Mouse (Mus musculus) left cerebral cortex, adult 8-10 months (tissue): ENCODE data around the gene Syt1. TPM values are rescaled to one million over a fixed set of nuclear protein-coding genes. Genes with fewer than 3 reads are reported as not detected.

Experiments
- DNase-seq, 2 experiments: peaks; one replicate each; pipeline ENCODE4 v3.0.0; 2022; ENCODE audit warnings: low spot score in 2 of 2
- total RNA-seq, 4 experiments: library from RNA; stranded (reverse); gene quantifications; 2 replicates each; pipeline ENCODE4 v1.2.4; 2022

The Syt1 gene
- total RNA-seq, 4 experiments from 2014 or later, result 1,019 to 1,236 (median 1,126) TPM

GRCm38 (mm10) chr10:108652831-108653230 lies 358.0 kb downstream of the Syt1 start:
- DNase-seq, result no peak

- DNase-seq, result no peak
Observed at GRCm38 (mm10) chr10:108652066-108652465, 358.7 kb downstream of the Syt1 start.

- no peak for DNase-seq
Observed at GRCm38 (mm10) chr10:108649174-108649573, 361.6 kb downstream of the Syt1 start.

DNA sequence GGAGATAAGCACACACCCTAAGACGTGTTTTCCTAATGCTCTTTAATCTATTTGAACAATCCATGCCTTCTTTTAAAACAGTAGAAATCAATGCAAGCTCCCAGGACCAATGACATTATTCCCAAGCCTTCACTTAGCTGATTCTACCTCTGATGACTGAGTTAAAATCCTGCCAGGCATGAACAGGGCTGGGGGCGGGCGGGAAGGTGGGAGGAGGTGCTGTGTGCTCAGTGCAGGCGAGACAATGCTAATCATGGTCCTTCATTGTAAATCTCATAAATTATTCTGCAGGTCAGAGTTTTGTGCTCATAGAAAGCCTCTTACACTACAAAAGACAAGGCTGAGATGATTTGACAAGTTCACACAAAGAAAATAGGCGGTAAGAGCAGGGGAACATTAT lies 366.9 kb downstream of the Syt1 start:
- DNase-seq, result no peak

DNA sequence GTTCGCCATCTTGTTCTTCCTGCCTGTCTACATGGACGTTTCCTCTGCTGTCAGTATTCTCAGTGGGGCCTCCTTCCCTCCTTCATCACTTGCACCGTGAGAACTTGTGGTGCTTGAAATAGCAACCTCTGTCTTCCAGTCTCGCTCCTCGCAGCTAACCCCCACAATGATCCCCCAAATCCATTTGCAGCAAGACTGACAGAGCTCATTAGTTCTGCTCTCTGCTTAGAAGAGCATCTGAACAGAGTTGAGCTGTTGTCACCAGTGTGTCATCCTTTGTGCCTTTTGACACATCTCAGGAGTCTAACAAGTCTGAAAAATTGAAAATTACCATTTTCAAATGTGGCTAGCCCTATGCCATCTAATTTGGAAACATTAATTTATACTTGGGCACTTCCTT lies 372.7 kb downstream of the Syt1 start:
- no peak for DNase-seq

GRCm38 (mm10) chr10:108636086-108636485 lies 374.7 kb downstream of the Syt1 start:
- DNase-seq, result no peak

GRCm38 (mm10) chr10:108635616-108636015 lies 375.2 kb downstream of the Syt1 start:
- no peak for DNase-seq

DNA sequence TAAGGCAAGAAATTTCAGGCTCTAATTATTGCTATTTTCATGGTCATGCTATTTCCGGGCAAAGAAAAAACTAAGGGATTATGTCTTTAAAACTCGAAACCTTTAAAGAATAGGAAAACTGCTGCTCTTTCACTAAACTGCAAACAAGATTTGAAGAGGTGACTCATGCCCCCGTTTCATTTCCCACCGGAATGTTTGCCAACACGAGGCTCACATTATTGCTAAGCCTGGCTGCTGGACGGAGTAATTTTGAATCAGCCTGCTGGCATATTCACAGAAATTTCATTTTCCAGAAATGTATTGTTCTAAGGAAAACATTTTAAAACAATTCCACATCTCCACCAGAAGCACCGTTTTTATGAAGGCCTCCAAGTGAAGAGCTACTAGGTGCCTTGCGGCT lies 379.9 kb downstream of the Syt1 start:
- no peak for DNase-seq

GRCm38 (mm10) chr10:108626404-108626803 lies 384.4 kb downstream of the Syt1 start:
- DNase-seq, result no peak

DNA sequence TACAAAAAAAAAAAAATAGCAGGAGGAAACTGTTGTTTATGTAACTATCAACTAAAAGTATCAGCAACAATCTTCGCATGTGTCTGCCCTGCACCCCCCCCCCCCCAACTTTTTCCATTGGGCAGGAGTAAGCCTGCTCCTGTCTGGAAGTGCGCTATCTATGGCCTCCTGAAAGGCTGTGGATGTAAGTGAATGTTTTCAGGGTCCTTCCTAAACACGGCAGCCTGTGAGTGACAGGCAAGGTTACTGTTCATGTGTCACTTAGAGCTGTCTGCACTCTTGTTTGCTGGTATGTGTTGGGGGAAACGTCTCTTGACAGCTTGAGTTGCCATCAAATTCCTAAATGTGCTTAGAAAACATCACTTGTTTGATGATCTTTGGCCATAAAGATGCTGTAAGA lies 387.8 kb downstream of the Syt1 start:
- no peak for DNase-seq

GRCm38 (mm10) chr10:108619861-108620260 lies 390.9 kb downstream of the Syt1 start:
- no peak for DNase-seq

DNA sequence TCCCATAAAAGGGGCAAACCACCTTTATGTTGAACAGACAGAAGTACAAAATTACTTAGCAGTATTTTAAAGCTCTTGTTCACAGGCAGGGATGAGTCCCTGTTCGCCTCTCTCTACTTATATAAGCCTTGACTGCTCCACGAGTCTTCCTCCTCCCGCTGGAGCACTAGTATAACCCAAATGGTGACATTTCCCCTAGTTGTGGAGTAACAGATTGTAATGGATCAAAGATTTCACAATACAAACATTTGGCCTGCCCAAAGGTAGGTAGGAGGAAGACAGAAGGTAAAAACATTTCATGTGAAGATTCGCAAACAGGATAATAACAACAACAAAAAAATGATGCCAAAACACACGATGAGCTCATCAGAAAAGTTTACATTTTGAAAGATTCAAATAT lies 391.6 kb downstream of the Syt1 start:
- no peak for DNase-seq

GRCm38 (mm10) chr10:108610057-108610644 lies 400.6 kb downstream of the Syt1 start:
- no peak for DNase-seq

DNA sequence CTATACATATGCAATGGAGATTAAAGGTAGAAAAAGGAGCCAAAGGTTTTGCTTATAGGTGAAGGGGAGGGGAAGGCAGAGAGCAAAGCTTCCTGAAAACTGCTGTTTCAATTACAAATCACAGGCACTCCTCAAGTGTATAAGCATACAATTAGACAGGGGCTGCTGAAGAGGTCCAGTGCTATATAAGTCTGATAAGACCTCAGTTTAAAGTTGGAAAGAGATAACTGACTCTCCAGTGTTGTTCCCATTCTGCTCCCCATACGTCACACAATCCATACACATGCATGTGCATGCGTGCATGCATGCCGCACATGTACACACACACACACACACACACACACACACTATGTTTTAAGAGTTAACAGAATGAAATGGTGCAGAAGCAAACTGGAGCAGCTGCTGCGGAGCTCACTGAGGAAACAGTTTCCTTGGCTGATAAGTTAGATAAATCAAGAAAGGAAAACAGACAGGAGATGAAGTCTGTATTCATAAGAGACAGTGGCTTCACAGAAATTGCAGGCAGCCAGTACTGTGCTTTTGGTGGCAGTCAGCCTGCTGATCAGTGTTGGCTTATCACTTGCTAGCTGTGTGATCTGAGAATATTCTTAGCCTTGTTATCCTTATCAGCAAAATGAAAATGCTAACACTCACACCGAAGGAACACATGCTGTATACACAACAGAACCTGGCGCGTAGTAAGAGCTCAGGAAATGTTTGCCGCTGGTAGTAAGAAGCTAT lies 408.9 kb downstream of the Syt1 start:
- no peak for DNase-seq

DNA sequence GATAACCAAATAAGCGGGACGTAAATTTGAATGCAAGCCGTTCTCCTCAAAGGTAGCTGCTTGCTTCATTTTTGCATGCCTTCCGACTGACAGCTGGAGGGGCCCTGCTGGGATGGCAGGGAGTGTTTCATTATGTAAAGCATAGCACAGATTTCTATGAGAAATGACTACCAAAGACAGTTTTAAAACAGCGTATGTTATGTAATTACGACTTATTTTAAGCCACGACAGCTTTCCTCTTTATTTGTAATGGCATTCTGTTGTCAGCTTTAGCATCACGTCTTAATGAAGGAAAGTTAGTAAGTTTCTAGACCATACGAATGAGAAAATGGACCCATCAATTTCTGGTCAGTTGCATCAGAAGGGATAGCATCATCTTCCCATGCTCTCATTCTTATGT lies 410.1 kb downstream of the Syt1 start:
- DNase-seq, result peak in 1 of 2 experiments; percentile 64

DNA sequence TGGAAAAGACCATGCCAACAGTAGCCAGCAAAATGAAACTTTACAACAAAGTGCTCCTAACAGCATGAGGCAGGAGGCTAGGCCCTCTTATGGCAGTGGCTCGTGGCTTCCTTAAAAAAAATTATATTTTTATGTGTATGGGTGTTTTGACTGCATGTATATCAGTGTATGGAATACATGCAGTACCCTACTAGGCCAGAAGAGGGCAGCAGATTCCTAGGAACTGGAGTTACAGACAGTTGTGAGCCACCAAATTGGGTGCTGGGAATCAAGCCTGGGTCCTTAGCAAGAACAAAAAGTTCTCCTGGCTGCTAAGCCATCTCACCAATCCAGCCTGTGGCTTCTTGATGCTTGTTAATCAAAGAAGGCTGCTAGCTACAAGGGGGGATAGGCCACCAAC lies 413.4 kb downstream of the Syt1 start:
- DNase-seq, result no peak

GRCm38 (mm10) chr10:108596162-108596927 lies 414.4 kb downstream of the Syt1 start:
- DNase-seq, result no peak

- no peak for DNase-seq
Observed at GRCm38 (mm10) chr10:108589355-108589754, 421.4 kb downstream of the Syt1 start.

- DNase-seq, result no peak
Observed at GRCm38 (mm10) chr10:108588924-108589323, 421.9 kb downstream of the Syt1 start.

- DNase-seq, result no peak
Observed at GRCm38 (mm10) chr10:108583694-108584093, 427.1 kb downstream of the Syt1 start.

GRCm38 (mm10) chr10:108582397-108582730 lies 428.4 kb downstream of the Syt1 start:
- DNase-seq, result no peak

- no peak for DNase-seq
Observed at GRCm38 (mm10) chr10:108581555-108582396, 429.0 kb downstream of the Syt1 start.
